Mouse (Mus musculus): ENCODE data around the gene Fam13a. TPM values are rescaled to one million over a fixed set of nuclear protein-coding genes. Genes with fewer than 3 reads are reported as not detected.

The Fam13a gene
- polyA plus RNA-seq, 1 experiment: 1.6 TPM

DNA sequence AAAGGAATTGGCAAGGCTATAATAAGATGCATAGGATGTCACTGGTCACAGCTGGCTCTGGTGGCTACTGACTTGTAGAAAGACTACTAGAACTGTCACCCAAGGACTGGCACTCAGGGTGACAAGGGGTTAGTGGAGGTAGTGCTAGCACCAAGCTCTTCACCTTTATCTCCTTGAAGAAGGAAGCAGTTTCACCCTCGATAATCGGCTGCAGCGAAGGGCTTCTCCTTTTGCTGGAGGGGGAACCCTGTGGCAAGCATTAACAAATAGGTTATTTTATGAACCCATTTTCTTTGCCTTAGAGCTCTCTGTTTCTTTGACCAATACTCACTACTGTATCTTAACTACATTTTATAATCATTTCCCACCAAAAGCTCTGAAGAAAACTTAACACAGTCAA is 80.4 kb downstream of the Fam13a start:
- Histone ChIP-seq H3K4me3 (replicated peaks; ENCODE audit: control insufficient read depth, low read depth, low read length) (no peak overlapping the region), H3K4me1 (ENCODE audit: control insufficient read depth, insufficient read depth, low read length) (no peaks in the 10 kb centered on the region), H3K27ac (ENCODE audit: control insufficient read depth, insufficient read depth, low read depth, low read length, poor library complexity) (no peak overlapping the region)
- TF ChIP-seq CTCF (IDR thresholded peaks at IDR 0.05; ENCODE audit: control insufficient read depth, insufficient read depth, low read length) (no peak), POLR2A (IDR thresholded peaks at IDR 0.05; ENCODE audit: borderline replicate concordance, control insufficient read depth, low read depth, low read length) (no peak)
- WGBS: 29% methylated on average over 3 of the region's 3 CpGs

DNA sequence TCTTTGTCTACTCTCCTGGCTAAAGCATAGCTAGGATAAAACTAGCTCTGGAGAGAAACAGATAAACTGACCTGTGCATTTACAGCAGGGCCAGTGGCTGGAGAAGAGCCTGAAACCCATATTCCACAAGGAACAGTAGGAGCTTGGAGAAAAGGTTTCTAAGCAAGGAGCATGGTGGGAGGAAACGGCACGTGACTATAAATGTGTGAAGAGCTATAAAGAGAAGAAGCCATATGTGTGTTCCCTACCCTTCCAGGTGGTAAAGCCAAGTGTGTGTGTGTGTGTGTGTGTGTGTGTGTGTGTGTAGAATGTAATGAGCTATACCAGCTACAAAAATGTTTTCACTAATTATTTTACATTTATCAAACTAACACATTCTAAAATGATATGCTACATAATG is 82.1 kb downstream of the Fam13a start:
- Histone ChIP-seq H3K4me3 (replicated peaks; ENCODE audit: control insufficient read depth, low read depth, low read length) (no peak overlapping the region), H3K4me1 (ENCODE audit: control insufficient read depth, insufficient read depth, low read length) (no peaks in the 10 kb centered on the region), H3K27ac (ENCODE audit: control insufficient read depth, insufficient read depth, low read depth, low read length, poor library complexity) (no peak overlapping the region)
- 94% methylated on average over 2 of the region's 2 CpGs for WGBS
- no peak for TF ChIP-seq POLR2A (IDR thresholded peaks at IDR 0.05; ENCODE audit: borderline replicate concordance, control insufficient read depth, low read depth, low read length)
- TF ChIP-seq CTCF (IDR thresholded peaks at IDR 0.05; ENCODE audit: control insufficient read depth, insufficient read depth, low read length): no peak

GRCm38 (mm10) chr6:58937726-58938125 is 86.6 kb downstream of the Fam13a start:
- no peaks in the 10 kb centered on the region for H3K4me1 ChIP-seq (ENCODE audit: control insufficient read depth, insufficient read depth, low read length)
- H3K27ac ChIP-seq (ENCODE audit: control insufficient read depth, insufficient read depth, low read depth, low read length, poor library complexity): no peak overlapping the region
- TF ChIP-seq POLR2A (IDR thresholded peaks at IDR 0.05; ENCODE audit: borderline replicate concordance, control insufficient read depth, low read depth, low read length) (no peak), CTCF (IDR thresholded peaks at IDR 0.05; ENCODE audit: control insufficient read depth, insufficient read depth, low read length) (no peak)
- no peak overlapping the region for H3K4me3 ChIP-seq (replicated peaks; ENCODE audit: control insufficient read depth, low read depth, low read length)

- H3K27ac ChIP-seq (ENCODE audit: control insufficient read depth, insufficient read depth, low read depth, low read length, poor library complexity): no peak overlapping the region
- H3K4me3 ChIP-seq (replicated peaks; ENCODE audit: control insufficient read depth, low read depth, low read length): no peak overlapping the region
- H3K4me1 ChIP-seq (ENCODE audit: control insufficient read depth, insufficient read depth, low read length): no peaks in the 10 kb centered on the region
- TF ChIP-seq POLR2A (IDR thresholded peaks at IDR 0.05; ENCODE audit: borderline replicate concordance, control insufficient read depth, low read depth, low read length) (no peak), CTCF (IDR thresholded peaks at IDR 0.05; ENCODE audit: control insufficient read depth, insufficient read depth, low read length) (no peak)
- WGBS: 75% methylated on average over 4 of the region's 4 CpGs
Observed at GRCm38 (mm10) chr6:58934144-58934543, 90.2 kb downstream of the Fam13a start.

DNA sequence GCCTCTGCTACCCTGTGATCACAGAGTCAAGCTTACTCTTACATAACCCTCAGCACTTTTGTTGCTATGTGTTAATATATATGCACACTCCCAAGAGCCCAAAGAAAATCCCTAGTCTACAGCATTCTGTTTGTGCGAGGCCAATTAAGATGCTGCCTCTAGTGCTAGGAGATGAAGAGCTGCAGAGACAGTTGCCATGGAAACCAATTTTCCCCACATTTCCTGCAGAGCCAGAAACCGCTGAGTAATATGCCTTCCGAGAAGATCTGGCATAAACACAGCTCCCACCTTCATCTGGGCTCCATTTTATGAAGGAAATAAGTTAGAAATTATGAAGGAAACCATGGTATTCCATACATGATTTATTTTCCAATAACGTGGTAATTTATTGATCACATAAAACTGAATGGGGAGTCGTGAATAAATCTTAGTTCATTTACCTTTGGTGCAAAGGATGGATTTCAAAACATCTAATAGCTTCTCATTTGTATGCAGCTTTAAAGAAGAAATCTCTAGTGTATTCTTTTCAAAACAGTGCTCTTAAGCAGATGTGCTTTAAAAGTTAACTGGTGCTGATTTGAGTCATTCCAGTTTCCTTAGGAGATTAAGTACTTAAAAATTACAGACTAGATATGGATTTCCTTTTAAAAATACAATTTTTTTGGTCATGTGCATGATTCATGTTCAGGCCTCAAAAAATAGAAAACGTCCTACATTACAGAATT is 91.0 kb downstream of the Fam13a start:
- WGBS: 52% methylated on average over 6 of the region's 6 CpGs
- Histone ChIP-seq H3K27ac (ENCODE audit: control insufficient read depth, insufficient read depth, low read depth, low read length, poor library complexity) (no peak overlapping the region), H3K4me1 (ENCODE audit: control insufficient read depth, insufficient read depth, low read length) (no peaks in the 10 kb centered on the region), H3K4me3 (replicated peaks; ENCODE audit: control insufficient read depth, low read depth, low read length) (no peak overlapping the region)
- TF ChIP-seq POLR2A (IDR thresholded peaks at IDR 0.05; ENCODE audit: borderline replicate concordance, control insufficient read depth, low read depth, low read length) (no peak), CTCF (IDR thresholded peaks at IDR 0.05; ENCODE audit: control insufficient read depth, insufficient read depth, low read length) (no peak)

GRCm38 (mm10) chr6:58932515-58933188 is 91.7 kb downstream of the Fam13a start:
- H3K27ac ChIP-seq (ENCODE audit: control insufficient read depth, insufficient read depth, low read depth, low read length, poor library complexity): no peak overlapping the region
- TF ChIP-seq CTCF (IDR thresholded peaks at IDR 0.05; ENCODE audit: control insufficient read depth, insufficient read depth, low read length) (no peak), POLR2A (IDR thresholded peaks at IDR 0.05; ENCODE audit: borderline replicate concordance, control insufficient read depth, low read depth, low read length) (no peak)
- WGBS: 87% methylated on average over 12 of the region's 12 CpGs
- H3K4me1 ChIP-seq (ENCODE audit: control insufficient read depth, insufficient read depth, low read length): no peaks in the 10 kb centered on the region
- no peak overlapping the region for H3K4me3 ChIP-seq (replicated peaks; ENCODE audit: control insufficient read depth, low read depth, low read length)

DNA sequence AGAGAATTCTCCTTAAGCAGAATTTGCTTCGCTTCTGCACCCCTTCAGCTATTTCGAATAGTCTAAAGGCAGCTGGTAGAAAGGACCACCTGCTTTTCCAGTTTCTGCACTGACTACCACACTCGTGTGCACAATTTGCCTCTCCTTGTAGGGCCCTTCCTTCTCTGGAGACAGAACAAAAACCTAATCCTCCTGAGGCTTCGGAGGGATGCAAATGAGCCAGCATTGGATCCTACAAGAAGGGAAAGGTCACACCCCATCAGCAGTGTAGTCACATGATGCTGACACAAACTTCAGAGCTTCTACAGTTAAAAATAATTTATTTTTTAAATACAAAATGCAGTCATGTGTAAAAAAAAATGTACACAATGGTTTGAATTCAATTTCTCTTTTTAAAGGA is 93.2 kb downstream of the Fam13a start:
- no peak overlapping the region for H3K27ac ChIP-seq (ENCODE audit: control insufficient read depth, insufficient read depth, low read depth, low read length, poor library complexity)
- 76% methylated on average over 4 of the region's 4 CpGs for WGBS
- H3K4me1 ChIP-seq (ENCODE audit: control insufficient read depth, insufficient read depth, low read length): no peaks in the 10 kb centered on the region
- TF ChIP-seq POLR2A (IDR thresholded peaks at IDR 0.05; ENCODE audit: borderline replicate concordance, control insufficient read depth, low read depth, low read length) (no peak), CTCF (IDR thresholded peaks at IDR 0.05; ENCODE audit: control insufficient read depth, insufficient read depth, low read length) (no peak)
- no peak overlapping the region for H3K4me3 ChIP-seq (replicated peaks; ENCODE audit: control insufficient read depth, low read depth, low read length)

- Histone ChIP-seq H3K4me3 (replicated peaks; ENCODE audit: control insufficient read depth, low read depth, low read length) (no peak overlapping the region), H3K27ac (ENCODE audit: control insufficient read depth, insufficient read depth, low read depth, low read length, poor library complexity) (no peak overlapping the region), H3K4me1 (ENCODE audit: control insufficient read depth, insufficient read depth, low read length) (no peaks in the 10 kb centered on the region)
- 82% methylated on average over 9 of the region's 9 CpGs for WGBS
- TF ChIP-seq CTCF (IDR thresholded peaks at IDR 0.05; ENCODE audit: control insufficient read depth, insufficient read depth, low read length) (no peak), POLR2A (IDR thresholded peaks at IDR 0.05; ENCODE audit: borderline replicate concordance, control insufficient read depth, low read depth, low read length) (no peak)
Observed at GRCm38 (mm10) chr6:58929911-58930431, 94.4 kb downstream of the Fam13a start.

Measured in bone marrow, adult 2 months (tissue).